Mouse (Mus musculus) ES-E14 (cell line): ENCODE data around the gene D10Jhu81e.

Experiments
- CHD2 ChIP-seq: IDR thresholded peaks from 2 replicates; pipeline ENCODE4 v1.6.1; 2014; ENCODE audit warnings: mild to moderate bottlenecking, low read depth, low read length, inconsistent platforms
- MAFK ChIP-seq: IDR thresholded peaks from 2 replicates; pipeline ENCODE4 v1.6.1; 2014; ENCODE audit warnings: mild to moderate bottlenecking, low read depth, low read length, inconsistent platforms; ENCODE audit not compliant: insufficient read depth
- ZC3H11A ChIP-seq: IDR thresholded peaks from 2 replicates; pipeline ENCODE4 v1.6.1; 2012; ENCODE audit warnings: low read depth, mild to moderate bottlenecking, inconsistent platforms, low read length, borderline replicate concordance
- ZNF384 ChIP-seq: IDR thresholded peaks from 2 replicates; pipeline ENCODE4 v1.6.1; 2012; ENCODE audit warnings: low read depth, low read length, inconsistent platforms

GRCm38 (mm10) chr10:78115153-78115552, 54.4 kb downstream of the D10Jhu81e start:
- TF ChIP-seq ZC3H11A (no peak), MAFK (no peak), ZNF384 (no peak), CHD2 (no peak)
